Mouse (Mus musculus): ENCODE results near the gene Mnd1.

The Mnd1 gene

DNA sequence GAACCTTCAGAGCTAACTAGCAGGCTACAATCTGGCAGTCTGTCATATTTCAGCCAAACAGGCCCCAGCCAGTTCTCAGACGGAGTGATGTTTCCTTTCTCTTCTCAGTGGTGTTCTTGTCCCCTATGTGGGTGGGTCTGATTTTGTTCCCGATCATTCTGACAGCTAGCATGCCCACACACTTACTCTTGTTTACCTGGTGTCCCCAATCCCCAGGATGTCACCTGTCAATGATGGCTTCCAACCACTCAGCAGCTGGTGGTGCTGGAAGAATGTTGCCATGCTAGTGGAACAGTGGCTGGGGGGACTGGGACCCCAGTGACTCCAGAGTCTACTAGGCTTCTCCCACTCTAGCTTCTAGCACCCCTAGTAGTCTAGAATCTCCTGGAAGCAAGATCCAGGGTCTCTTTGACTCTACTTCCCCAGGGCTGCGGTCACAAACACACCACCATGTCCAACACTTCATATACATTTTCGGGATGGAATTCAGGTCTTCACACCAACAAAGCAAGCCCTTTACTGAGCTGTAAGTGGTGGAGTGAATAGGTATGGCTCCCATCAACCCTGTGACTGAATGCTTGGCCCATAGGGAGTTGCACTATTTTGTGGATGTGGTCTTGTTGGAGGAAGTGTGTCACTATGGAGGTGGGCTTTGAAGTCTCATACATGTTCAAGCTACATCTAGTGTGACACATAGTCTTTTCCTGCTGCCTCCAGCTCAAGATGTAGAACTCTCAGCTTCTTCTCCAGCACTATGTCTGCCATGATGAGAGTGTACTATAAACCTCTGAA lies 2.2 kb upstream of the Mnd1 start:
- no peak for DNase-seq

DNA sequence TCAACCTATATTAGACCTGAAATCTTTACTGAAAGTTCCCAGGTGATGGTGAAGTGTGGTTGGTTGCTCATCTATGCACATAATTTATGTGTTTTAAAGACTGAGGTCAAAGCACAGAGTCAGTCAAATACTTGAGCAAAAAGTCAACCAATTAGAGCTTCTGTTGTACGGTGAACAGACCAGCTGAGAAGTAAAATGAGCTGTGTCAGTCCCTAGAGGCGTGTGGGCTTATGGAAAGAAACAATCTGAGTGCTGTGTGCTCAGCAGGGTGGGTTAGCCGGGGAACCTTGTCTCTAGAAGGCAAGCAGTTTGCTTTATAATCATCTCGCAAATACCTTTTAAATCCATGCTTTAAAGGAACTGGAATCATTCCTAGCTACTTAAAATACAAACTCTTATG lies 1.4 kb upstream of the Mnd1 start:
- DNase-seq, result no peak

DNA sequence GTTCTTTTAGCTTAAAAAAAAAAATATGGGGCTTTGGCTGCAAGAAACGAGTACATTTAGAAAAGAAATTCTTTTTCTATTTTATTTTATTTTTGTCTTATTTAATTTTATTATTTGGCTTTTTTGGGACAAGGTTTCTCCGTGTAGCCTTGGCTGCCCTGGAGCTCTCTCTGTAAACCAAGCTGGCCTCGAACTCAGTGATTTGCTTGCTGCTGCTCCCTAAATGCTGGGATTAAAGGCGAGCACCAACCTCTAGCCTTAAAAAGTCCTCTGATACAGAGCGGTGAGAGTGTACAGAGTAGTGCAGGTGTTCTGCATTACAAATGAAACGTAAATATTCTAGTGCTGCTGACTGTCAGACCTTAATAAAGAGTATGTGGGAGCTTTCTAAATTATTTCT lies 519 bp upstream of the Mnd1 start:
- DNase-seq, result no peak

DNA sequence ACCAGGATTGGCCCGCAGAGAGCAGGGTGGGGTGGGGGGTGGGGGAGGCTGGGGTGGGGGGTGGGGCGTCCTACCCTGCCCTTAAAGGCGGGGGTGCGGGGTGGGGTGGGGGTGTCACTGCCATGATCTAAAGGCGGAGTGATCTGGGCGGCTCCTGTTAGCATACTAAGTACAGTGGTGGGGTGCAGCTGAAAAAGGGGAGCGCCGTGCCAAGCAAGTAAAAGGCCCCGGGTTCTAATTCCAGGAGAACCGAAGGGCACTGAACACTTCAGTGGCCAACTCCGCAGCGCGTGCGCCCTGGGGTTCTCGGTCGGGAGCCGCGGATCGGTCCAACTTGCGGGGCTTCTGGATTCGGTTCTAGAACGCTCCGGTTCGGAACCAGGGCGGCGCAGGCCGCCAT lies 440 bp downstream of the Mnd1 start:
- no peak for DNase-seq

DNA sequence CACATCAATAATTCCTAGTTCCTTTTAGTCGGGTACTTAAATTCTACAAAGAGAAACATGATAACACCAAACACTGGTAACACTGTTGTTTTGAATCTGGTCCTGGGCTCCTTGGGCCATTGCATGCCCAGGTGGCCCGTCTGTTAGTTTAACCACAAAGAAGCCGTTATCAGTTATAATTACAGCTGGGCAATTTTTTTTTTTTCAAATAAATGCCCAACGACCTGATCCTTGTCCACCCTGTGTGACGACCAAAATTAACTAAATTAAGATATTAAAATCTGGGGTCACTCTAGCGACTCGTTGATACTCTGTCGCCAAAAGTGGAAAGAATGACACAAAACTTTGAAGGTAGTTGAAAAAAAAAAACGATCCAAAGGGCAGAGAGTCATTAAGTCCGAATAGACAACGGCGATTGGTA lies 855 bp downstream of the Mnd1 start:
- no peak for DNase-seq

DNA sequence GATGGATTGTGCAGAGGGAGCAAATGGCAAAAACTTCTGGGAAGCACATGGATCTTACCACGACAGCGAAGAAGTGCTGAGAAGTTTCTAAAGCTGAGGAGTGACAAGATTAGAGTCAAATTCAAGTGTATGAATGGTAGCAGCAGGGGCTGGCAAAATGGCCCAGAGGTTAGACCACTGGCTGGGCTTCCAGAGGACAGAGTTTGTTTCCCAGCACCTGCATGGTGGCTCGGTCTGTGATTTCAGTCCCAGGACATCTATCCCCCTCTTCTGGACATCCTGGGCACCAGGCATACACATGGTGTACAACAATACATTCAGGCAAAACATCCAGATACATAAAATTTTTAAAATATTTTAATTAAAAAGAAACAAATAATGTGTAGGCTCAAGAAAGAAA lies 5.8 kb downstream of the Mnd1 start:
- no peak for DNase-seq

DNA sequence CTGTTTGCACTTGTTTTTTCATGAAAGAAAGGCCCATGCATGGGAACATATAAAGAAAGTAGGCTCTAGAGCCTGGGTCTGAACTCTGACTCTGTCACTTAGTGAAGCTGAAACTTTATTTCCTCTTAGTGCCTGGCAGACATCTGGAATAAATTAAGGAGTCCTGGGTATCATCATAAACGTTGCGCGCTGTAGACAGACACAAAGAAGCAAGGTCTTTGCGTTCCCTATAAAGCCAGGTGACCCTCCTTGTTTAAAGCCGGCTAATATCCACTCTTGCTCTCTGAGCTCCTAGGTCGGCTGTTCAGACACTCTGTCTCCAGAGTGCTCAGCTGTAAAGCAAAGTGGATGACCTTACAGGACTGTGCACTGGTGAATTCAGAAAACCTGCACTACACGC lies 14.6 kb downstream of the Mnd1 start:
- DNase-seq, result no peak

DNA sequence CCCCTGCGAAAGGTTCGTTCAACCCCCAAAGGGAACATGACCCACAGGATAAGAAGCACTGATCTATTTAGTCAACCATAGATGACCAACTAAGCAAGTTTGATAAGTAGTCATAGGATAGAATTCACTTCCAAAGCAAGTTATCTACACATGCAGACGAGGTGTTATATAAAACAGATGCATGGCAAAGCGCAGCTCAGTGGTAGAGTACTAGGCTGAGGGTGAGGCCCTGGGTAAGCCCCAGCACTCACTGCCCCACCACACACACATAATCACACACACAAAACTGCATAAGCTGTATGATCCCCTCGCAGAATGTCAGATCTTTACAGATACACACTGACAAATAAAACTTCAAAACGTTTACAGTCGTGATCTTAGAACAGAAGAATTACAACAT lies 19.1 kb downstream of the Mnd1 start:
- DNase-seq, result no peak

DNA sequence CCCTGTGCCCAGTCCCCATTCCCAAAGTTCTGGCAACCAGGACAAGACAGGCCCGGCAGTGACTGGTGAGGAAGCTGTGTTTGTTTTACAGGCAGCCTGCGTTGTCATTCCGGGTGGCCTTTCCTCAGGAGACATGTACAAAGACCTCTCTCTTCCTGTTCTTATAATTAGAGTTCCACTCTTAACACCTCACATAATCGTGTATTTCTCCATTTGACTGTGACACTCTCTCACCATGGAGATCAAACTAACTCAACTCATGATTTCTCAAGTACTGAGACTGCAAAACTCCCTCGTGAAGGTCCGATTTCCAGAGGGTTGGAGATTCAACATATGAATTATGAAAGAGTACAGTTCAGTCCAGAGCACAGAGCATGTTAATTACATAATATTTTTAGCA lies 19.7 kb downstream of the Mnd1 start:
- no peak for DNase-seq

DNA sequence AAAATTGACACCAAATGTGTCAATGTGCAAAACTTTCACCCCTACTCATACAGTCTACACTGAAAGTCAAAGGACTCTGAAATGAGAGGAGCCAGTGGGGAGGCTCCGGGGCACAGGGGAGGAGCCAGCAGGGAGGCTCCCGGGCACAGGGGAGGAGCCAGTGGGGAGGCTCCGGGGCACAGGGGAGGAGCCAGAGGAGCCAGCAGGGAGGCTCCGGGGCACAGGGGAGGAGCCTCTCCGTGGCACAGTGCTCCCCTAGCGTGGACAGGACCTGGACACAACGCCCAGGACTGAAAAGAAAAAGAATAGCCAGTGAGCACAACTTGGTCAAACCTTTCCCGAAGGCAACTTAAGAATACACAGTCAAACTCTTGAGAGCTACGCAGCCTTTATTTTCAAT lies 20.2 kb downstream of the Mnd1 start:
- no peak for DNase-seq

DNA sequence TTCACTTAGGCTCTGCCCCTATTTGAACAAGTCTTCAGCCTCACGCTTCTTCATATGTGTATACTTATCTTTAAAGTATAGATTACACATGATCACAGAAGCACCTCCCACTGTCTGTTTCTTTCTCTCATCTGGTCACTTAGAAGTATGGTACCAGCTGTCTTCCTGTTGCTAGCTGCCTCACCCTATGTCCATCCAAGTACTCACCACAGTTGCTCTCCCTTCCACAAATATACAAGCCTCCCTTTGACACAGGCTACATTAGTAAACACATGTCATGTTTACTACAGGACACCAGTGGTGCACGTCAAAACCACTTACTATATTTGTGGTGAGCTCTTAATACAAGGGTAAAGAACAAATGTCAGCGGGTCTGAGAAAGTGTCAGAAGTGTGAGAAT lies 24.2 kb downstream of the Mnd1 start:
- no peak for DNase-seq

DNA sequence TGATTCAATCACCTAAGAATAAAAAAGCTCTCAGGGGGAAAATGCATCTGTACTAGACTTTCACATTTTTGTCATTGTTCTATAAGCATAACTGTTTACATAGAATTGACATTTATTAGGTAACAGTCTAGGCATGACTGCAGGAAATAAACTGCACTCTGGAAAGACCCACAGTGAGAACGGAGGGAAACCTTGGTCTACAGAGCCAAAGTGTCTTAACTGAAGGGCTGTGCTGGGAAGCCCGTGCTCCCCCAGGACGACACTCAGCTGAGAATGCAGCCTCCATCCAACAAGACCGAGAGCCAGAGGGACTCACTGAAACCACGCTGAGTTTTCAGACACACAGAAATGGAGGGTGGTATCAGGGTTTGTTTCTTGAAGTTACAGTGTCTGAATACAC lies 24.8 kb downstream of the Mnd1 start:
- no peak for DNase-seq

DNA sequence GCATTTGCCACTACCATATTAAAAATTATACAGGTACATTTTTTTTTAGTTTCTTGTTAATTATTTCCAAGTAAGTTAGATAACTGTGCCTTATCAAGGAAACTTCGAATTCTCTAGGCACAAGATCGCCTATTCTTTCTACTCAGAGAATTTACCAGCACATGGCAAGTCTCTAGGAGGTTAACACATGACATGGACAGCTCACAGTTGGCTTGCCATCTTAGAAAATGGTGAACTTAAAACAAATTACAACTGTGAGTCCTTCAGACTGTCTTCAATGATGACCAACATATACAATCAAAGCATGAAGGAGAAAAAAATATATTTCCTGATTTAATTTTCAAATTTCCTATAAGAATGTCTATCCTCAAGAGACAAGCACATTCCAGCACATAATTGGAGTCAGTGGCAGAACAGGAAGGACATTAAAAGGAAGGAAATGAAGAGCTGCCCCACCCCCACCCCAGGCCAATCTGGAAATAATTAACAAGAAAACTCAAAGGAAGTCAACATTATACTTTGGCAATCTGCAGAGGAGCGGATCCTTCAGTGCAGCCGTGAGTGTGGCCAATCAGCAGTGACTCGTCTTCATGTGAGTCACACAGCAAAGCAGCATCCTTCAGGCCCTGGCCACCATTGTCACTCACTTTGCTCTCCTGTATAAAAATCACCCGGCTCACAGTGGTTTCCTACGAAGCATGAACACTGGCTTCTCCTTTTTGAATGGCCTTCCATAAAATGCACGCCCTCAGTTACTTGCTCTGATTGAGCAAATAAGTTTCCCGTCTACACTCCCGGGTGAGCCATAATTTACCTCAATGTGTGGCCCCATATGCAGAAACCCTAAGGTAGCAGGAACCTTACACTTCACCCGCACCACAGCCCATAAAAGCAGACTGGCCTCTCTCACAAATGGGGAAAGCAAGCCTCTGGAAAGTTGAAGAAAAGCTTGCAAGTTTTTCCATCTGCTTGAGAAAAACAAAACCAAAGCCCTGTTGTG lies 26.4 kb downstream of the Mnd1 start:
- no peak for DNase-seq

DNA sequence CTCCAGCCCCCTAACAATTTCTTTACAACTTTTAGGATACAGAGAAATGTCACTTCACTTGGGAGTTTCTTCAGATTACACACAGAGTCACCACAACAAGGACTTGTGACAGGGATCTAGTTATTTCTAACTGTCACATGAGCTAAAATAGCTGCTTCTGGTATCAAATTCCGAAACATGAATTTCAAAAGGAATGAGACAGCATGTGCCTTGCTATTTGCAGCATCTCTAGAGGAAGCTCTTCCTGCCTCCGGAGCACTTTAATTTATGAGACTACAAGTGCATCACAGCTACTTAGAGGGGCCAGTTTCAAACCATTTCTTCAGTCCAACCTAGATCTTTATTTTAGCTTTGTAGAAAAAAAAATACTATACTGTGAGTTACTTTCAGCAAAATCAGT lies 28.2 kb downstream of the Mnd1 start:
- DNase-seq, result no peak

DNA sequence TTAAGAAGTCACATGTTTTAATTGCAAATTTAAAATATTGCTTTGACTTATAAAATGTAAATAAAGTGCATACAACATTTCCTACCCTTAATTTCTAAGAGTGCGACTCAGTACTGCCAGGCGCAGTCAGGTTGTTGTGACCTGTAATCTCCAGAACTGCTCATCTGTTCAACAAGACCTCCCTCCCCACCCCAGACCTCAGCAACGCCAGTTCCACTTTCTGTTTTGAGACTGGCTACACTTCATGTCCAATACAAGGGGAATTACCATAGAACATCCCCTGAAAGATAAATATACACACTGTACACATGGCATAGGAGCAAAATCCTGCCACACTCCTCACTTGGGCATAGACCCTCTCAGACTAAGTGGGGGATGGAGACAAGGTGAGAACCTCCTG lies 28.9 kb downstream of the Mnd1 start:
- no peak for DNase-seq

DNA sequence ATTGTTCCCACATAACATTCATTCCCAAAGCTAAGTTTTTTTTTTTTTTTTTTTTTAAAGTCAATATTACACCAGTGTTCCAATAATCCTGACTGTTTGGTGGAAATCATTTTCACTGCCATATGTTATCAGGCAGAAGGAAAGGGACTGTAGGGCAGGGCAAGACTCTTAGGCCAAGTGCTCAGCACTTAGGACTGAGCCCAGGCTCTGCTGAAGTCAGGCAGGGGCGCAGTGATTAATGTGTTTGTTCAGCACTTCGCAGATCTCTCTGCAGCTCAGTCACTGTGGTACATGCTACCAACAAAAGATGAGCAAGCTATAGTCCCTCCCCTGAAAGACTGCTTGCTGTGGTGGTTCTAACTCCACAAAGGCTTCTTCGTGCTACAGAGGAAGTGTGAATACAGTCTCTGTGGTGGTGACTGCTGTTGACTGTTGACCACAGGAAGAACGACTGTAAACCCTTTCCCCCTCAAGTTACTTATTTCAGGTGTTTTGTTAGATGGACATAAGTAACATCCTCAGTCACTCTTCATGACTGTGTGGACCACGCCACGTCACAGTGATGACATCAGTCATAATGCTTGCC lies 29.8 kb downstream of the Mnd1 start:
- no peak for DNase-seq

DNA sequence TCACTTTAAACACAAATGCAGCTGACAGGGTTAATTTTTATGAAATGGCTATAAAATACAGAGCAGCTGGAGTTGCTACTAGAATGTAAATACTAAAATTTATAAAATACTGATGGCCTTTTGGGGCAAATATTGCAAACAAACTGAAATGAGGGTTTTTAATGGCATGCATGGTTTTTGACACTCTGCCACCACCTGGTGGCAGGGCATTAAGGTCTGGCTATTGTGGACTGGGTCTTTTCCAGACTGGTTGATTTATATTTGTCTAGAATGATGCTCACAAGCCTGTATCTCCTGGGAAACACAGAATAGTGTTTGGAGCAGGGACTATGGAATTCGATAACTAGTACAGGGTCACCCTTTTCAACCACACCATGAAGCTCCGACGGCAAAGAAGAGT lies 32.1 kb downstream of the Mnd1 start:
- peak; percentile 56 for DNase-seq

DNA sequence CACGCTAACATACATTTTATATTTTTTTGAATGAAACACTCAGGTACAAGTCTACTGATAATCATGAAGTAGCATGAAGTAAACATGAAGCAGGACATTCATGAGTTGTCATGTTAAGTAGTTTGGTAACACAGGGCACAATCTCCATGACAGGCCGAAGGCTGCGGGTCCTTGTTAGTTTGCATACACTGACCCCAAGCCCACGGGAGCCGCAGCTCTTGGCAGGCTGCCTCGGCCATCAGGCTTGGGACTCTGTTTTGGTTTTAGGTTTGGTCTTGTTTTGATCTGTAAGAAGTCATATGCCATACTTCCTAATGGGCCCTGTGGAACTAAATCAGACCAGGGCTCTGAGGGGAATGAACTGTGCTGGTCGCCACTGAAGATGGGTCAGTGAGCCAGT lies 36.9 kb downstream of the Mnd1 start:
- no peak for DNase-seq

DNA sequence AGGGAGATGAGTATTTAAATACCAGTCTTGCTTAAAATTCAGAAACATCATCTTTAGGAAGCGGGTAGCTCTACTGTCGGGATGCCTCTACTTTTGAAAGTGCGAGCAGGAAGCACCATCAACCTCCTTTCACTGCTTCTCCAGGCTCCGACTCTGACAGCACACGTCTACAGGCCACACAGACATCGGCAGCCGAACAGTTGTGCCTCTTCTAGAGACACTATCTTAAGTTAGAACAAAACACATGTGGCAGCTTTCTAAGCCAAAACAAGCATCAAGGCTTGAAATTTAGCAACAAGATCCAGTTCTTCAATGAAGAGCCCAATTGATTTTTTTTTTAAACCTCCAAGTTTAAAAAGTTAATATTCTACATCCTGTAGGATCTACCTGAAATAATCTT lies 37.4 kb downstream of the Mnd1 start:
- DNase-seq, result no peak

DNA sequence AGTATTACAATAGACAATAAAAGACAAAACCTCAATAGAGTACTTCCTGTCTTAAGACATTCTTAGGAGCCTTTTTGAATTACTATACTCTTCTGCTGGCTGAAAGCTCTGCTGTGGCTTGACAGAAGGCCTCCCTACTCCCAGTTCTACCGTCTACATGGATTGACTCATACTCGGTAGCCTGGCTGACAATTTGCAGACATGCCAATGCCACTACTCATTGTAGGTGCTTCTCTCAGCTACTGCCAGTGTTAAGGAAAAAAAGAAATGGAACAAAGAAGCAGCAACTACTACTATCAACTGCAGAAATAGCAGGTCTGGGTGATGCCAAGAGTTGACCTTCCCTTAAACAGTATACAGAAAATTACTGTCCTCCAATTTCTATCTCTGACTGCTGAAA lies 47.0 kb downstream of the Mnd1 start:
- DNase-seq, result no peak

DNA sequence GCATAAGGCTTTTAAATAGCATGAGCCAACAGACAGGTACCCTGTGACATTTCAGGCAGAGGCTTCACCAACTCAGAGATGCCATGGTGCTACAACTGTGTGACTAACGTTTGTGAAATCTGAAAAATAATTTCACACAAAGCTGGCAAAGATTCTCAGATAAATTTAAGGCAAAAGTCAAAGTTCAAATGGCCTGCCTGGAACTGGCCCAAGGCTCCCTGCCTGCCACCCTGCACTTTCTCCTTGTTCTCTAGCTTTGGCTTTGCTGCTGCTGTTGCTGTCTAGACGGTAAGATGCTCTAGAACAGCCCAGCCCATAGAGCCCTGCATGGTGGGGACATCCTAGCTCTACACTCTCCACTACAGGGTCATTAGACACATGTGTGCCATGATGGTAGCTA lies 49.5 kb downstream of the Mnd1 start:
- DNase-seq, result no peak

DNA sequence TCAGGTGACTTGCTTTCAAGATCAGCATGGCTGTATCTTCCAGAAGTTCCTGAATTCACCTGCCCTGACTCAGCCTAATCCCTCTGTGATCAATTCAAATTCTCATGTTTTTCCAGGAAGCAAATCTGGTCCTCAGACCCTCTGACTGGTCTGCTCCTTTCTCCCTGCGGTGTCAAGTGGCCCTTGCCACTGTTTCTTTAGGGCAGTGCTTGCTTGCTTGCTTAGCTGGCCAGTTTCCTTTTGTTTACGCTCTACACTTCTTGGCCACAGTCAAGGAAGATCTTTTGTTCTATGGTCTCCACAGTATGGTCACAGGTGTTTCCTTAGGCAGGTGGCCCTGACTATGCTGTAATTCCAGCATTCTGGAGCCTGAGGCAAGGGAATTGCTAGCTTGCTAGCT lies 52.0 kb downstream of the Mnd1 start:
- DNase-seq, result no peak

DNA sequence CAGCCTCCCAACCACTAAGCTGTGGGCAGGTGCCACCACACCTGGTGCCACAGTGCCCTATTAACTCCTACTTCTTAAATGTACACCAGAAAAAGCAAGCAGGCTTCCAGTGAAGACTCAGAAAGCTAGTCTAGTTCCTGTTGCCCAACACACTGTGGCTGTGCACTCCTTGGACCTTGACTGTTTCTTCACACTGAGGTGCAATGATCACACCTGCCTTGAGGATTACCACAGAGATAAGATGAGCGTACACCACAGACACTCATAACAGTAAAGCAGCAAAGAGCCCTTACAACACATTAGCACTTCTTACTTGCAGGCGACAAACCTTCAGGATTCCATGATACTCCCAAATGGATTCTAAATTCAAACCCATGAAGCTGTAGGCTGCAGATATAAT lies 62.7 kb downstream of the Mnd1 start:
- DNase-seq, result no peak

DNA sequence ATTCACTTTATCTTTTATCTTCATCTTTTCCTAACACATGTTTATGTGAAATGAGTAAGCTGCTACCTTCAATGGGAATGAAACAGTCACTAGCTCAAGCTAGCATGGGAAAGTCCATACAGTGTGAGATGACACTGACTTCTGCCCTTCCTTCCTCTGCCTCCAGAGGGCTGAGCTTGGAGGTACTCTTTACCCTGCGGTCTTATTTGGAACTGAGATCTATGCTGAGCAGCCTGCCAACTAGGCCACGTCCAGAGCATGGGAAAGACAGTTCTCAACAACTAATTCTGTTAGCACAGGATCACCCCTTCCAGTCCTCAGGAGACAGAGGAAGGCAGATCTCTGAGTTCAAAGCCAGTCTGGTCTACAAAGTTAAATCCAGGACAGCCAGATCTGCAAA lies 64.6 kb downstream of the Mnd1 start:
- DNase-seq, result peak; percentile 65

Measured in thymus, postnatal 4 days (tissue).